Mouse (Mus musculus): ENCODE data around the gene Siglech.

DNA sequence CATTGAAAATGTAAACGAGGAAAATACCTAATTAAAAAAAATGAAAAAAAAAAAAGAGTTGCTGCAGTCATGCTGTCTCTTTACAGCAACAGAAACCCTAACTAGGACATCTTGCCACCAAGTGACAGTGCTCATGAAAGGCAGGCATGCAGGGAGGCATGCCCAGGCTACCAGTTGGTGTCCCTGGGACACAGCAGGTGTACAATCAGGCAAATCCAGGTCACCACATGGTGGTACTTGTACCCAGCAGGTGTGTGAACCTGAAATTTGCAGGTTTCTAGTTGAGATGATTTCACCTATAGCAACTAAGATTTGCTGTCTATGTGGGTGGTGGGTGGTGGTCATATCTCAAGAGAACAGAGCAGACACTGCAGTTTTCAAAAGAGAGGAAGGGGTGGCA, 39.1 kb upstream of the Siglech start:
- TF ChIP-seq CTCF (IDR thresholded peaks at IDR 0.05; ENCODE audit: low read depth) (no peak), EP300 (optimal IDR thresholded peaks at IDR 0.05) (no peak)
